Comparison of ENCODE assay signal across 19 mouse cellular contexts in genomic region chr13:52577939-52578338, GRCm38 (mm10). TPM values are rescaled to one million over a fixed set of nuclear protein-coding genes. Genes with fewer than 3 reads are reported as not detected.
DNase-seq lines count a peak whose midpoint lies in the region; ATAC-seq and TF ChIP-seq lines count a peak whose summit lies in the region.
"Had no signal": no experiment of that assay in that cellular context is flagged by ENCODE, and none has a peak within 500 bp of the region (broad histone marks: within the 10 kb centered on the region; RNA-seq: fewer than 3 reads in every experiment).

No protein-coding gene starts in this region.

- H3K9ac ChIP-seq in kidney, embryonic 16.5 days (replicated peaks; ENCODE audit: low read length): no peak overlapping the region
- H3K9ac ChIP-seq in heart, embryonic 12.5 days: no peak overlapping the region; the same call in 1 of the 2 replicates
- H3K9ac ChIP-seq in liver, embryonic 12.5 days: no peak overlapping the region
- H3K9ac ChIP-seq: hindbrain, embryonic 15.5 days had no signal

- H3K27me3 ChIP-seq in kidney, embryonic 16.5 days (ENCODE audit: insufficient read depth, low read length): no peaks in the 10 kb centered on the region
- H3K27me3 ChIP-seq in heart, embryonic 12.5 days (replicated peaks): no peaks in the 10 kb centered on the region
- H3K27me3 ChIP-seq in liver, embryonic 12.5 days (replicated peaks): peaks cover 6% of the 10 kb centered on the region; the same call in 1 of the 2 replicates

- no peaks in the 10 kb centered on the region for H3K9me3 ChIP-seq in kidney, embryonic 16.5 days (ENCODE audit: low read length)
- 0 out of 2 replicates have a peak, but pooled peaks cover 4% of the 10 kb centered on the region for H3K9me3 ChIP-seq in heart, embryonic 12.5 days (replicated peaks)
- H3K9me3 ChIP-seq in liver, embryonic 12.5 days (replicated peaks): no peaks in the 10 kb centered on the region
- H3K9me3 ChIP-seq: hindbrain, embryonic 15.5 days had no signal

- ATAC-seq in kidney, embryonic 16.5 days (ENCODE audit: low FRiP score, low TSS enrichment): 0 out of 2 replicates have a peak, but pooled peaks have one; percentile 40
- peak; percentile 68 for ATAC-seq in heart, embryonic 12.5 days (ENCODE audit: insufficient number of reproducible peaks, low FRiP score)
- ATAC-seq in liver, embryonic 12.5 days: peak; percentile 36; the same call in 1 of the 2 replicates
- ATAC-seq: CD4-positive, CD25-positive, alpha-beta regulatory T cell, adult 4 months; forebrain, embryonic 16.5 days had no signal

- peaks cover 12% of the 10 kb centered on the region for H3K4me1 ChIP-seq in kidney, embryonic 16.5 days (ENCODE audit: insufficient read depth, low read length)
- peaks cover 35% of the 10 kb centered on the region for H3K4me1 ChIP-seq in heart, embryonic 12.5 days (replicated peaks)
- H3K4me1 ChIP-seq in liver, embryonic 12.5 days: peaks cover 30% of the 10 kb centered on the region

- DNase-seq in kidney, postnatal 25 days: no peak
- DNase-seq in brain, embryonic 14.5 days (ENCODE audit: low read depth): peak; percentile 24
- DNase-seq in right cerebral cortex, postnatal 4 days: no peak
- no peak for DNase-seq in cerebellum, postnatal 14 days
- DNase-seq in layer of hippocampus, postnatal 25 days (ENCODE audit: extremely low spot score in 1 of 2, low spot score in 1 of 2): no peak
- DNase-seq: adrenal gland, postnatal 36 days; cerebellum, adult 11 months; embryo, embryonic 11 days; gastrocnemius, postnatal 25 days; kidney, adult 9 months; lung, postnatal 10 days; midbrain, embryonic 14.5 days; thymus, postnatal 4 days had no signal

- no peak for TF ChIP-seq POLR2A in brain, embryonic 14.5 days (IDR thresholded peaks at IDR 0.05; ENCODE audit: borderline replicate concordance, extremely low read depth, insufficient read depth, insufficient read length, poor library complexity, severe bottlenecking)

- H3K4me2 ChIP-seq in kidney, embryonic 16.5 days (replicated peaks; ENCODE audit: low read depth, low read length): no peak overlapping the region
- peak overlapping the region; percentile 24 for H3K4me2 ChIP-seq in heart, embryonic 12.5 days
- no peak overlapping the region for H3K4me2 ChIP-seq in liver, embryonic 12.5 days
- H3K4me2 ChIP-seq: hindbrain, embryonic 15.5 days had no signal

- no peak for TF ChIP-seq CTCF in brain, embryonic 14.5 days (IDR thresholded peaks at IDR 0.05; ENCODE audit: borderline replicate concordance, extremely low read depth, insufficient read depth, insufficient read length)

- no peak overlapping the region for H3K4me3 ChIP-seq in kidney, embryonic 16.5 days (ENCODE audit: low read length)
- no peak overlapping the region for H3K4me3 ChIP-seq in heart, embryonic 12.5 days
- H3K4me3 ChIP-seq in liver, embryonic 12.5 days: no peak overlapping the region
- H3K4me3 ChIP-seq: hindbrain, embryonic 15.5 days had no signal

- 24% methylated on average over 4 of the region's 4 CpGs for WGBS in kidney, embryonic 16.5 days
- WGBS in heart, embryonic 12.5 days: 7% methylated on average over 4 of the region's 4 CpGs
- 17% methylated on average over 4 of the region's 4 CpGs for WGBS in liver, embryonic 12.5 days (ENCODE audit: insufficient replicate concordance)

- H3K36me3 ChIP-seq in kidney, embryonic 16.5 days (ENCODE audit: insufficient read depth, low read length): no peaks in the 10 kb centered on the region
- no peaks in the 10 kb centered on the region for H3K36me3 ChIP-seq in heart, embryonic 12.5 days
- no peaks in the 10 kb centered on the region for H3K36me3 ChIP-seq in liver, embryonic 12.5 days
- H3K36me3 ChIP-seq: hindbrain, embryonic 15.5 days had no signal

- peak overlapping the region; percentile 19; the same call in 1 of the 2 replicates for H3K27ac ChIP-seq in kidney, embryonic 16.5 days (ENCODE audit: low read length)
- peak overlapping the region; percentile 87 for H3K27ac ChIP-seq in heart, embryonic 12.5 days (ENCODE audit: poor library complexity, severe bottlenecking)
- peak overlapping the region; percentile 42 for H3K27ac ChIP-seq in liver, embryonic 12.5 days
- H3K27ac ChIP-seq: hindbrain, embryonic 15.5 days had no signal

RNA-seq across cellular contexts. Expression of gene Syk, which starts 5.0 kb away (rescaled TPM):
- polyA plus RNA-seq in kidney, embryonic 16.5 days (2015; fragmentation: Nextera tagmentation; extraction: Ambion mirVana): 7.5 and 7.6 TPM in 2 replicates
- polyA plus RNA-seq in brain, embryonic 14.5 days (2012; rRNA removed): 1.3 and 2.6 TPM in 2 replicates
- polyA plus RNA-seq in heart, embryonic 12.5 days (2016; fragmentation: Nextera tagmentation; extraction: Ambion mirVana): 8.7 and 8.8 TPM in 2 replicates
- polyA plus RNA-seq in liver, embryonic 12.5 days (2016; fragmentation: Nextera tagmentation; extraction: Ambion mirVana): 8.5 and 9.8 TPM in 2 replicates
- 1 to 10 TPM; 3.0 to 3.9 TPM for total RNA-seq in layer of hippocampus, postnatal 25 days (2021)

RNA-seq across cellular contexts. Expression of gene Diras2, which starts 46.9 kb away (rescaled TPM):
- polyA plus RNA-seq in kidney, embryonic 16.5 days (2015; fragmentation: Nextera tagmentation; extraction: Ambion mirVana): 0.15 and 0.25 TPM in 2 replicates
- 11.0 and 18.1 TPM in 2 replicates for polyA plus RNA-seq in brain, embryonic 14.5 days (2012; rRNA removed)
- 1.3 and 1.6 TPM in 2 replicates for polyA plus RNA-seq in heart, embryonic 12.5 days (2016; fragmentation: Nextera tagmentation; extraction: Ambion mirVana)
- polyA plus RNA-seq in liver, embryonic 12.5 days (2016; fragmentation: Nextera tagmentation; extraction: Ambion mirVana): 0.10 and 0.12 TPM in 2 replicates
- total RNA-seq in layer of hippocampus, postnatal 25 days (2021): 100 to 1,000 TPM; 155 to 160 TPM
- polyA plus RNA-seq: CD4-positive, CD25-positive, alpha-beta regulatory T cell, adult 4 months had no signal

Comparison
In these comparisons a context has a peak if more than half of its experiments do, and no peak if none do; other contexts are left out.
1. H3K27ac ChIP-seq: peak in every context shown above with its lines; median percentile 87 in heart, embryonic 12.5 days; 42 in liver, embryonic 12.5 days; 19 in kidney, embryonic 16.5 days.